Mouse (Mus musculus) hindlimb bud, embryonic 11.5 days (tissue): ENCODE results near the gene Per1.

Experiments used
- DNase-seq: peaks from one replicate; pipeline ENCODE4 v3.0.0-alpha.2; 2012; ENCODE audit warnings: low read depth, low spot score; ENCODE audit errors: extremely low spot score

Gene Per1

GRCm38 (mm10) chr11:69098039-69098761, 3.2 kb downstream of the Per1 start:
- no peak for DNase-seq

GRCm38 (mm10) chr11:69098762-69099091, 3.7 kb downstream of the Per1 start:
- no peak for DNase-seq

GRCm38 (mm10) chr11:69099177-69099914, 4.3 kb downstream of the Per1 start:
- no peak for DNase-seq

GRCm38 (mm10) chr11:69099915-69100345, 4.9 kb downstream of the Per1 start:
- DNase-seq, result no peak

- no peak for DNase-seq
Measured at GRCm38 (mm10) chr11:69100639-69101360, 5.8 kb downstream of the Per1 start.

GRCm38 (mm10) chr11:69101604-69102402, 6.8 kb downstream of the Per1 start:
- DNase-seq, result no peak

GRCm38 (mm10) chr11:69102403-69102725, 7.3 kb downstream of the Per1 start:
- no peak for DNase-seq

- DNase-seq, result no peak
Measured at GRCm38 (mm10) chr11:69103121-69103520, 8.1 kb downstream of the Per1 start.

- DNase-seq, result no peak
Measured at GRCm38 (mm10) chr11:69103531-69104435, 8.8 kb downstream of the Per1 start.

GRCm38 (mm10) chr11:69104487-69104886, 9.5 kb downstream of the Per1 start:
- DNase-seq, result no peak

- no peak for DNase-seq
Measured at GRCm38 (mm10) chr11:69105227-69105626, 10.2 kb downstream of the Per1 start.

GRCm38 (mm10) chr11:69105796-69106195, 10.8 kb downstream of the Per1 start:
- DNase-seq, result no peak

GRCm38 (mm10) chr11:69106299-69106698, 11.3 kb downstream of the Per1 start:
- no peak for DNase-seq

- DNase-seq, result no peak
Measured at GRCm38 (mm10) chr11:69106842-69107241, 11.8 kb downstream of the Per1 start.

GRCm38 (mm10) chr11:69107676-69108075, 12.7 kb downstream of the Per1 start:
- no peak for DNase-seq

- no peak for DNase-seq
Measured at GRCm38 (mm10) chr11:69108223-69108622, 13.2 kb downstream of the Per1 start.

GRCm38 (mm10) chr11:69109032-69109900, 14.2 kb downstream of the Per1 start:
- no peak for DNase-seq

GRCm38 (mm10) chr11:69110319-69111046, 15.5 kb downstream of the Per1 start:
- DNase-seq, result no peak
